Mouse (Mus musculus) cerebral cortex, adult 2 months (tissue): ENCODE measurements around the gene Ube2s.

ENCODE experiments used
- WGBS: fragments of 180-500 bp; shearing (Covaris S2); methylation state at CpG from one replicate; pipeline ENCODE4 v1.1.7; 2018; 5-methylcytosine and 5-hydroxymethylcytosine counted together

Ube2s gene

DNA sequence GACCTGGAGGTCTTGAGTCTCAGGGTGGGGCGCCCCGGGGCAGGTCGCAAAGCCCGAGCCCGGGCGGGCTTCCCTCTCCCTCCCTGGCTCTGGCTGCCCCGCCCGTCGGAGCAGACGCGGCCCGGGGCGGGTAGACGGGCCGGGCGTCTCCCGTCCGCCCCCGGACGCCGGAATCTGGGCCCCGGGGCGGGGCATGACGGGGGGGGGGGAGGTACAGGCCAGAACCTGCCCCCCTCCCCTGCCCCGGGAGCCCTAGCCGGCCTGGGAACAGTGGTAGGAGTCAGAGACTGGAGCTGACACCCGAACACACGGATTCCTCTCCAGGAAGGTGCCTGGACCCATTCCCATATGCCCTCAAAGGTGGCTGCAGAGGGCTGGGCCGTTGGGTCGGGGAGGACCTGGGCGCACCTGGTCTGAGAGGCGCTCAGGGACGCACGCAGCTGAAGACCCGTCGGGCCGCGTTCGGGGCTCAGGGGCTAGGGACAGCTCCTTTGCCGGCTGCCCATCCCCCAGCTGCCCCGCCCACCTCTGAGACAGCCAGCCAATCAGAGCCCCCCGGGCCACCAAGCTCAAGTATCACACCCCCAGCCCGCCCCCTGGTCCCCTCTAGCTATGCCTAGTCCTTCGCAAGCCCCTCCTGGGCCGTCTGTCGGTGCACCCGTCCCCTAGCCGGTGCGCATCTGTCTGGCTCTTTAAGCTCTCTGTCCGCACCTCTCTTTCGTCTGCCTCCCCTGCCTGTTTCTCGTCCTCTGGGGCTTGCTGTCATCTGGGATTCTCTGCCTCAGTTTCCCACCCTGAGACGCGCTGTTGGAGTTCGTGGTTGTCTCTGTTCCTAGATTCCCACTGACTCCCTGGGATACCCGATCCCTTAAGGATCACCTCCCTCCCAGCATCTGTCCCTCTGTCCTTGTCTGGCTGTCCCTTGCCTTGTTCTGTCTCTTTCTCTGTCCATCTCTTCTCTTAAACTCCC is 35.2 kb downstream of the Ube2s start:
- 3% methylated on average over 55 of the region's 56 CpGs for WGBS

DNA sequence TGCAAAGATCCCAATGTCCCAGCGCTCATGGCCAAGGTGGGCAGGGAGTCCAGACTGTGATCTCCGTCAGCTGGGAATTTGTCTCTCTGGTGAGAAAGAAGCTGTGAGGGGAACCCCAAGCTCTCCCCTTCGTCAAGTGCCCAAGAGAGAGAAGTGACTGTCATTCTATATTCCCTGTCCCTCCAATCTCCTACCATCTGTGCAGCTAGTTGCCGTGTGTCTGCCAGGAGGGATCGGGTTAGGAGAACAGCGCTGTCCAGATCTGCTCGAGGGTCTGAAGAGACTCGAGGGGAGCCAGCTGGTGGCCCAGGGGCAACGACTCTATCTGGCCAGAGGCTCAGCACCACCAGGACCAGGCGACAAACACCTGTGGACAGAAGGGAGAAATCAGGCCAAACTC is 36.3 kb downstream of the Ube2s start:
- 60% methylated on average over 10 of the region's 10 CpGs for WGBS

DNA sequence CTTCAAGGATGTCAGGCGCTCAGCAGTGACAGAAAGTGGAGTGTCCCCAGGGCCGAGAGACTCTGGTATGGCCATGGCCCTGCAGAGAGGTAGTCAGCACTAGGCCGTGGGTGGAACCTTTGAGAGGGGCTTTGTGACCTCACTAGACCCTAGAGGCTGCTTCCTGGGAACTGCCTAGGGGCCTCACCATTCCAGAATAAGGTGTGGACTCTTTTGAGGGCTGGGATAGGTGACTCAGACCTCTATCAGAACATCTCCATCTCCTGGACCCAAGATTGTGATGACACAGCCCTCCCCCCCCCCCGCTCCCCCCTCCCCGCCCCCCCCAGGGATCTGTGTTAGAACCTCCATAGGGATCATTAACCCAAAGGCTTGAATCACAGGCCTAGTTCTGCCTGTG is 41.2 kb downstream of the Ube2s start, which contains the start of gene Fam71e2:
Fam71e2 (minus strand) TSS at position 101 of the 400 bp plus-strand sequence.
- 80% methylated on average over 5 of the region's 5 CpGs for WGBS

DNA sequence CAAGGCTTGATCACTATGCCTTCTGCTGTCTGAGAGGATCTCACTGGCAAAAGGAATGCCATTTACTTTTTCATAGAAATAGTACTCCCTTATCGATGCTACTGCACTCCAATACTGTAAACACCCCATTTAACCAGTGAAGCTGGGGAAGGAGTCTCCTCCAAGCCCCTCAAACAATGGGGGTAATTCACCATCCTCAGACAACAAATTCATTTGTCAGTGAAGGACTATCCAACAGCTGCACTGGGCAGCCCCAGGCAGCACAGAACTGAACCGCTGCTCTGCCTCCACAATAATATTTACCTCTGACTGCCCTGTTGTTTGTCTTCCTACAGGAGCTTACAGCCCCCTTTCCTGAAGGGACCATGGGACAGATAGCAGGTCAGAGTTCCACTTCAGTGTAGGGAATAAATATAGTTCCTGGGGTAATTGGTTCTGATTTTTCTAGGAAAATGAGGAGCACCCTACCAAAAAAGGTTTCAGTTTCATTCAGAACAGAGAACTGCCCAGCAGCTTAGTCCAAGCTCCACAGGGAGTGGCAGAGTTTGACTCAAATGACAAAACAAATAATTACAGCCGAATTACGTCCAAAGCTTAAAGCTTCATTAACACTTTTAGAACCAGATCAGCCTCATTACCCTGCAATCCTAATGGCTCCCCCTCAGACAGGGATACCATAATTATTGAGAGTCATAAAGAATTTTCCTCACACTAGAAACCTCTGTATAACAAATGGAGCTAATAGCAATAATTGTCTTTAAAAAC is 47.3 kb downstream of the Ube2s start:
- WGBS, result 43% methylated on average over 4 of the region's 4 CpGs

DNA sequence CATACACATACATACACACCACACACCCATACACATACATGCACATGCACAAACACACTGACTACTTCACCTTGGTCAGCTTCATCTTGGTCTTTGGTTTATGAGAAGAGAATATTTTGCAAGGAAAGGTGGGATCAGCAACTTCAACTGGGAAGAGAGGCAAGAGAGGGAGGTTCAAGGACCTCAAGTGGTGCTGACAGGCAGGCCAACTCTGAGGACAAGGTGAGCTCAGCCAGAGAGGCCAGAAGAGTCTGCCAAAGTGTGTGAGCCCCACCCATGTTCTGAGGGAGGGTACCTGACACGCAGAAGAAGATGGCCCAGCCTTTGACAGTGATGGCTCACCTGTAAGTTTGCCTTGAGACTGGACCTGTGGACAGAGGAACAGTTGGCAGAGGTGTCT is 52.7 kb downstream of the Ube2s start:
- 57% methylated on average over 1 of the region's 1 CpGs for WGBS

DNA sequence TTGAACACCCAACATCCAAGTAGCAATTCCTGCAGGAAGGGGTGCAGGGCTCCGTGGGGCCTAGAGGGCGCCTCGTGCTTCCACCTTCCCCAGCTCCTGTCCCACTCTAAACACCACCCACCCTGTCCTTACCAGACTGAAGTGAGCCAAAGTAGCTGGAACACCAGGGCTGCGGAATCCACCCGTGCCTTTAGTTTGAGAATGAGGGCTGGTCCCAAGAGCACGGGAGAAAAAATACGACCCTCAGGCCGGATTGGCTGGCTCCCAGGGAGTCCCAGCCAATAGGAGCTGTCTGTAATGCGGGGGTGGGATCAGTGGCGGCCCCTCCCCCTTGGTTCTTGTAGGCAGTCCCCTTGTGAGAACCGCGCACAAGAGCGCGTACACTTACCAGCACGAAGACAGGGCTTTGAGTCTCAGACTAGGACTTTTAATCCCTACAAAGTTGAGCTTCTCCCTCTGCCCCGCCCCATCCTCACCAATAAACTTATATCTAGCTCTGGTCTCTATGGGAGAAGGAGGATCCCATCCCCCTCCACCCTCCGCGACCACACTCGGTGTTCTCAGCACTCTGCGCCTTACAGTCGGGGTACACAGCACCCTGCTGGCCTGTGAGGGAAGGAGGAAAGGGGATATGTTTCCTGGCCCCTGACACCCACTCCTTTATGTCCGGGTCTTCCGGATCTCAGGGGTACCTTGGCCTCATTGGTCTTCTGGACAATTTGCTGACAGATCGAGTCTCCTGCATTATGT is 59.4 kb downstream of the Ube2s start, which contains the start of gene Cox6b2:
Cox6b2 (minus strand) TSS at position 274 of the 750 bp plus-strand sequence.
- 11% methylated on average over 24 of the region's 24 CpGs for WGBS

DNA sequence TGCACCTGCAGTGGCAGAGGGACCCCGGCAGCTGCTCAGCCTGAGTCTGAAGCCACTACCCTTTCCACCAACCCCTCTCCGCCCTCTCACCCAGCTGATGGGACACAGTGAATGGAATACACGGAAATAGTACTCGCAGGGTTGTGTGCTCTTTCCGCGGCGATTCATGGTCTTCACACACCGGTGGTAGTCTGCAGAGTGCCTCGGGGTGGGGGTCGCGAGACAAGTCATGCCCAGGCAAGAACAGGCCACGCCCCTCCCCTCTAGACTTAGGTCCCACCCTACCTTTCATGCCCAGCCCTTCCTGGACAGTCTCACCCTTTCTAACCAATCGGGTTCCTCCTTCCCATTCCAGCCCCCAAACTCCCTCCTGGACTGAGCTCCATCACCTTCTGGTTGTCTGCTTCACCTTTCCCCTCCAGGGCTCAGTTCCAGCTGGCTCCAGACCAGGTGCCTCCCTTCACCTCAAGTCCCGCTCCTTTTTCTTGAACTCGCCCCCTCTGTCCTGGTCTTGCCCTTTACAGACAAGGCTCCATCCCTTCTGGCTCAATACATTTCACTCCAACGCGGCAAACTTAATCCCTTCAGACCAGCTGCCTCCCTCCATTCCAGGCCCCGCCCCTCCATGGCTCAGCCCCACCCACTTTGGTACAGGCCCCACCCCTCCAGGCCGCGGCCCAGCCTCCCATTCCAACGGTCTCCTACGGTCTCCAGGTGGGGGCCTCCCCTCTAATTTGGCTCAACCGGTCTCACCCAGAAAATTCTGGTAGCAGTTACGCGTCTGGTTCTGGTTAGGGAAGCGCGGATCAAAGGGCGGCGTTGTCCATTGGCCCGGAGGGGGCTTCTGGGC is 60.2 kb downstream of the Ube2s start:
- WGBS, result 4% methylated on average over 30 of the region's 30 CpGs

DNA sequence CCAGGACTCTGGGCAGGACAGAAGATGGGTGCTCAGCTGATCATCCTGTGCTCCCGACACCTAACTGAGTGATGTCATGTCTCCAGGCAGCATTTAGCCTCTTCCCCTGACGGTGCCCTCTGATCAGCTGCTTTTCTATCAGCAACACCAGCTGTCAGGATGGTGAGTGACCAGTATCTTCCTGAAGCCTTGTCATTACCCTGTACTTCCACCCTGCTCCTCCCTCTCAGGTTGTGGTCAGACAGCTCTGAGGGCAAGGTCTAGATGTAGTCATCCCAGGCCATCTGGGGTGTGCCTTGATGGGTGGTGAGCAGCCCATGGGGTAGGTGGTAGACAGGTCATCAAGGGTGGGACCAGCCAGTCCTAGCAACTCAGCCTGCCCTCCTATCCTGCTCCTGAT is 63.2 kb downstream of the Ube2s start:
- WGBS, result 95% methylated on average over 2 of the region's 2 CpGs

DNA sequence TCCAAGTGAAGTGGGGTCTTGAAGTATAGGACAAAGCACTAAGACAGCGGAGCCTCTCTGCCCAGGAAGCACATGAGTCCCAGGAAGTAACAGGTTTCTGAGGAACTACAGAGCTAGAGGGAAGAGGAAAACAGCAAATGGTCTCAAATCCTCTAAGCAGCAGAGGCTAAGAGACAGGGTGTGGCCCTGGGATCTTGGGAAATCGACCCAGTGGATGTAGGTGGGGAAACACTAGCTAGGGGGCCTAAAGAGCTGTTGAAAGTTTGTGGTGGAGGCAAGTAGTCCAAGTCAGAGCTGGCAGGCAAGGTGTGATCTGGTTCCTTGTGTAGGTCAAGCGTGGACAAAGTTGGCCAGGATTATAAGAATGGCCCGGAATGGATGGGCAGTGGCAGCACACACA is 64.1 kb downstream of the Ube2s start:
- 86% methylated on average over 4 of the region's 4 CpGs for WGBS

DNA sequence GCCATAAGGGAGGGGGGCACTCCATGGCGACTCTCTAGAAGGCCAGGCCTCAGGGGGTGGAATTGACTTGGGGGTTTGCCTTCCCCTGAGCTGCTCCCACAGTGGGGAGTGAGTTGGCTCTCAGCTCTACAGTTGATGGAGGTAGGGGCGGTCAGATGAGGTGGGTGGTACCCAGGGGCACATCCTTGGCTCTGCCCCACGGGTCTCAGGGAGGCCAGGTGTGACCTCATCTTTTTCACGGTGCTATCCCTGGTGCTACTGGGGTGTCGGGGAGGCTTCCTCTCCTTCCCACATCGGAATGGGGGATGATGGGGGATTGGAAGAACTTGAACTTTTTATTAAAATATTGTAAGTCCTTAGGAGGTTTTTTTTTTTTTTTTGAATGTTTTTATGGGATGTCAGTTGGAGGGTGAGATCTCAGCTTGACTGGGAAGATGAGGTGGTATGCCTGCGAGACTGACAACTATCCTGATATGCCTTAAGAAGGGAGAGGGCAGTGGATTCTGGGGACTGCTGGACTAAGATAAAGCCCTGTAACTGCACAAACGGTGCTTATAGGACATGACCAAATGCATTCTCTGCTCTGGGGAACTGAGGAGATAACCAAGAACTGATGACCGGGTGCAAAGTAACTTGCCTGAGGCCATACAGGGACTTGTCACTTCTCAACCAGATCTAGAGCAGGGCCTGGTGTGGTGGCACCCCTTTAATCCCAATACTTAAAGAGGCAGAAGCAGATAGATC is 65.1 kb downstream of the Ube2s start:
- WGBS, result 82% methylated on average over 9 of the region's 9 CpGs

DNA sequence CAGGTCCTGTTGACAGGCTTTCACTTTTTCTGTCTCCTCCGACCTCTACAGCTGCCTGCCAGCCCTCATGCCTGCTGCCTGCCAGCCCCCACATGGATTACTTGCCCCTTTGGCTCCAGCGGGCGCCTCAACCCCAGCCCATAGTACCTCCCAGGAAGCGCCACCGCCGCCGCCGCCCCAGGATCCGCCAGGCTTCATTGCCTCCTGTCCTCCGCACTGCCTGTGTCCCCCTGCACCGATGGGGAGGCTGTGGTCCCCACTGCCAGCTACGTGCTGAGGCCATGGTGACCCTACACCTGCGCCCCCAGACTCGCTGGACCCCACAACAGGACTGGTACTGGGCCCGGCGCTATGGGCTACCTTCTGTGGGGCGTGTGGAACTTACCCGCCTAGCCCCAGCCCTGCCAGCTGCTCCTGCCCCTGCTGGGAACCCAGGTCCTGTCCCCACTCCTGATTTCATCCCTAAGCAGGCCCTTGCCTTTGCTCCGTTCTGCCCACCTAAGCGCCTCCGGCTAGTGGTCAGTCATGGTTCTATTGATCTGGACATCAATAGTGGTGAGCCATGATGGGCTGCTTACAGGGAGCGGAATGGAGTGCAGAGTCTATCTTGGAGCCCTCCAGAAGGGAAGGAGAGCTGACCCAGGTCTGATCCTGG is 65.9 kb downstream of the Ube2s start:
- WGBS, result 91% methylated on average over 22 of the region's 22 CpGs

DNA sequence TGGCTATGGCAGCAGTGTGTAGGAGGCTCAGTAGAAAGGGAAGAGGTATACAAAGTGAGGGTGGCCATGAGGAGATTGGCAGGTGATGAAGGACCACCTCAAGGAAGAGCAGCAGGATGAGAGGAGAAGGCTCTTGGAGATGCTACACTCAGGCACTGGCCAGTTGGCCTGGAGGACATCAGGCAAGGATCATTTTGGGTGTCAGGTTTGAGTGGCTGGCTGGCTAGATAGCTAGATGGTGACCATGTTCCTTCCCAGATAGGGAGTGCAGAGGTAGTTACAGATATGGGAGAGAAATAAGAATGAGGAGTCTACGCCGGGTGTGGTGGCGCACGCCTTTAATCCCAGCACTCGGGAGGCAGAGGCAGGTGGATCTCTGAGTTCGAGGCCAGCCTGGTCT is 67.5 kb downstream of the Ube2s start:
- 98% methylated on average over 6 of the region's 6 CpGs for WGBS
